Comparison of ENCODE assay signal across 8 mouse cellular contexts in the genomic region with DNA sequence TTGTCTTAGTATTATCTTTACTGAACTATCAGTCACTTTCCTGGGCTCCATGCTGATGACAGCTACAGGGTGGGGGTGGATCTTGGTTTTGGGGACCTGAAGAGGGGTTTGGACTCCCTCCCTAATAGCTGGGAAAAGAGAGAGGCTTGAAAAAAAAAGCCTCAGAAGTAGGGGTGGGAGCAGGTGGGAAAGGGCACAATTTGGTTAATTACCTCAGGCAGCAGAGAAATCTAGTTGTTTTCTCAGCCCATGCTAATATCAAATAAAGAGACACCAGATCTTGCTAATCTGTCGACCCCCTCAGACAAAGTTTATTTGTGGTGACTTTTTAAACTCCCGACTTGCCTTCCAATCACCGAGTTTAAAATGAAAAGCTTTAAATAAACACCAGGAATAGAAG. TPM values are rescaled to one million over a fixed set of nuclear protein-coding genes. Genes with fewer than 3 reads are reported as not detected.
DNase-seq lines count a peak whose midpoint lies in the region; ATAC-seq and TF ChIP-seq lines count a peak whose summit lies in the region.
"Had no signal": no experiment of that assay in that cellular context is flagged by ENCODE, and none has a peak within 500 bp of the region (broad histone marks: within the 10 kb centered on the region; RNA-seq: fewer than 3 reads in every experiment).

No protein-coding gene starts in this region.

- peaks cover 3% of the 10 kb centered on the region; the same call in 1 of the 2 replicates for H3K27me3 ChIP-seq in kidney, embryonic 16.5 days (ENCODE audit: insufficient read depth, low read length)
- peaks cover 12% of the 10 kb centered on the region; the same call in 1 of the 2 replicates for H3K27me3 ChIP-seq in forebrain, embryonic 14.5 days (replicated peaks; ENCODE audit: control insufficient read depth, insufficient read depth, low read length)
- no peaks in the 10 kb centered on the region for H3K27me3 ChIP-seq in limb, embryonic 12.5 days
- H3K27me3 ChIP-seq in neural tube, embryonic 15.5 days (replicated peaks), result peaks cover 11% of the 10 kb centered on the region
- H3K27me3 ChIP-seq in lung, postnatal 0 days (replicated peaks; ENCODE audit: insufficient read depth, low read length), result peaks cover 54% of the 10 kb centered on the region; the same call in 1 of the 2 replicates

- no peaks in the 10 kb centered on the region for H3K36me3 ChIP-seq in kidney, embryonic 16.5 days (ENCODE audit: insufficient read depth, low read length)
- H3K36me3 ChIP-seq in forebrain, embryonic 14.5 days (ENCODE audit: control insufficient read depth, insufficient read depth, low read length), result no peaks in the 10 kb centered on the region
- H3K36me3 ChIP-seq in limb, embryonic 12.5 days, result peaks cover 14% of the 10 kb centered on the region
- no peaks in the 10 kb centered on the region for H3K36me3 ChIP-seq in neural tube, embryonic 15.5 days
- H3K36me3 ChIP-seq in lung, postnatal 0 days (ENCODE audit: insufficient read depth, low read length), result no peaks in the 10 kb centered on the region

- ATAC-seq in kidney, embryonic 16.5 days (ENCODE audit: low FRiP score, low TSS enrichment), result no peak
- no peak for ATAC-seq in forebrain, embryonic 14.5 days
- no peak for ATAC-seq in limb, embryonic 12.5 days (ENCODE audit: insufficient number of reproducible peaks, insufficient read depth, low FRiP score, low TSS enrichment, low read depth)
- ATAC-seq in neural tube, embryonic 15.5 days (ENCODE audit: low FRiP score), result no peak
- no peak for ATAC-seq in lung, postnatal 0 days

- no peak for DNase-seq in kidney, postnatal 10 days
- peak; percentile 49 for DNase-seq in forebrain, embryonic 14.5 days (ENCODE audit: low spot score)
- no peak for DNase-seq in ovary, postnatal 10 days (ENCODE audit: low spot score)
- no peak for DNase-seq in lung, postnatal 0 days (ENCODE audit: low spot score)
- DNase-seq: spleen, adult 18-20 months had no signal

- peak overlapping the region; percentile 75 for H3K4me3 ChIP-seq in kidney, embryonic 16.5 days (ENCODE audit: low read length)
- peak overlapping the region; percentile 81 for H3K4me3 ChIP-seq in forebrain, embryonic 14.5 days (ENCODE audit: low read depth, low read length)
- H3K4me3 ChIP-seq in limb, embryonic 12.5 days (replicated peaks), result peak overlapping the region; percentile 100
- H3K4me3 ChIP-seq in neural tube, embryonic 15.5 days (replicated peaks), result no peak overlapping the region
- no peak overlapping the region for H3K4me3 ChIP-seq in lung, postnatal 0 days (ENCODE audit: low read depth, low read length)

- peak overlapping the region; percentile 39 for H3K27ac ChIP-seq in kidney, embryonic 16.5 days (ENCODE audit: low read length)
- H3K27ac ChIP-seq in forebrain, embryonic 14.5 days (ENCODE audit: low read depth, low read length), result no peak overlapping the region
- H3K27ac ChIP-seq in limb, embryonic 12.5 days, result peak overlapping the region; percentile 100
- H3K27ac ChIP-seq in neural tube, embryonic 15.5 days (replicated peaks), result no peak overlapping the region
- no peak overlapping the region for H3K27ac ChIP-seq in lung, postnatal 0 days (ENCODE audit: low read length)

- WGBS in kidney, embryonic 16.5 days, result 7% methylated on average over 3 of the region's 3 CpGs
- WGBS in forebrain, embryonic 14.5 days, result 0% methylated on average over 3 of the region's 3 CpGs
- WGBS in limb, embryonic 12.5 days, result 2% methylated on average over 3 of the region's 3 CpGs
- under 1% methylated on average over 3 of the region's 3 CpGs for WGBS in neural tube, embryonic 15.5 days
- WGBS in lung, postnatal 0 days, result 2% methylated on average over 3 of the region's 3 CpGs

- no peak for TF ChIP-seq CTCF in lung, postnatal 0 days (IDR thresholded peaks at IDR 0.05)

- H3K9ac ChIP-seq in kidney, embryonic 16.5 days (replicated peaks; ENCODE audit: low read length), result peak overlapping the region; percentile 42
- H3K9ac ChIP-seq in forebrain, embryonic 14.5 days (ENCODE audit: low read length), result peak overlapping the region; percentile 13; the same call in 1 of the 2 replicates
- H3K9ac ChIP-seq in limb, embryonic 12.5 days (replicated peaks), result peak overlapping the region; percentile 100
- no peak overlapping the region for H3K9ac ChIP-seq in neural tube, embryonic 15.5 days (replicated peaks)
- no peak overlapping the region for H3K9ac ChIP-seq in lung, postnatal 0 days (replicated peaks; ENCODE audit: low read depth)

- peak overlapping the region; percentile 72 for H3K4me2 ChIP-seq in kidney, embryonic 16.5 days (replicated peaks; ENCODE audit: low read depth, low read length)
- H3K4me2 ChIP-seq in forebrain, embryonic 14.5 days (ENCODE audit: low read length), result peak overlapping the region; percentile 90
- H3K4me2 ChIP-seq in limb, embryonic 12.5 days, result peak overlapping the region; percentile 71
- peak overlapping the region; percentile 95 for H3K4me2 ChIP-seq in neural tube, embryonic 15.5 days
- H3K4me2 ChIP-seq in lung, postnatal 0 days (replicated peaks; ENCODE audit: low read depth, low read length), result no peak overlapping the region

- peaks cover 27% of the 10 kb centered on the region for H3K4me1 ChIP-seq in kidney, embryonic 16.5 days (ENCODE audit: insufficient read depth, low read length)
- peaks cover 30% of the 10 kb centered on the region for H3K4me1 ChIP-seq in forebrain, embryonic 14.5 days (ENCODE audit: control insufficient read depth, insufficient read depth, low read length)
- peaks cover 33% of the 10 kb centered on the region for H3K4me1 ChIP-seq in limb, embryonic 12.5 days (replicated peaks)
- peaks cover 40% of the 10 kb centered on the region for H3K4me1 ChIP-seq in neural tube, embryonic 15.5 days
- no peaks in the 10 kb centered on the region for H3K4me1 ChIP-seq in lung, postnatal 0 days (ENCODE audit: insufficient read depth, low read depth, low read length)

- no peak for TF ChIP-seq EP300 in lung, postnatal 0 days (IDR thresholded peaks at IDR 0.05)

- no peaks in the 10 kb centered on the region for H3K9me3 ChIP-seq in kidney, embryonic 16.5 days (ENCODE audit: low read length)
- H3K9me3 ChIP-seq in forebrain, embryonic 14.5 days (replicated peaks; ENCODE audit: control insufficient read depth, low read length), result no peaks in the 10 kb centered on the region
- H3K9me3 ChIP-seq in limb, embryonic 12.5 days, result no peaks in the 10 kb centered on the region
- H3K9me3 ChIP-seq in neural tube, embryonic 15.5 days (replicated peaks), result no peaks in the 10 kb centered on the region
- no peaks in the 10 kb centered on the region for H3K9me3 ChIP-seq in lung, postnatal 0 days (ENCODE audit: low read length)

RNA-seq across cellular contexts. Expression of gene Gas1, which starts 4.0 kb away (rescaled TPM):
- polyA plus RNA-seq in kidney, embryonic 16.5 days (2015; fragmentation: Nextera tagmentation; extraction: Ambion mirVana), result 55.0 and 58.4 TPM in 2 replicates
- 30.5 and 40.6 TPM in 2 replicates for polyA plus RNA-seq in forebrain, embryonic 14.5 days (2014; fragmentation: Nextera tagmentation; extraction: Ambion mirVana)
- 318 and 346 TPM in 2 replicates for polyA plus RNA-seq in limb, embryonic 12.5 days (2016; fragmentation: Nextera tagmentation; extraction: Ambion mirVana)
- 16.2 and 26.7 TPM in 2 replicates for polyA plus RNA-seq in neural tube, embryonic 15.5 days (2015; fragmentation: Nextera tagmentation; extraction: Ambion mirVana)
- polyA plus RNA-seq in lung, postnatal 0 days (2015; fragmentation: Nextera tagmentation; extraction: Ambion mirVana), result 20.3 and 22.5 TPM in 2 replicates

Comparison
In these comparisons a context has a peak if more than half of its experiments do, and no peak if none do; other contexts are left out.
1. H3K27ac ChIP-seq: peak in kidney, embryonic 16.5 days (single experiment) and limb, embryonic 12.5 days (single experiment); none in forebrain, embryonic 14.5 days (single experiment), neural tube, embryonic 15.5 days (single experiment) and lung, postnatal 0 days (single experiment).
2. H3K4me3 ChIP-seq: peak in kidney, embryonic 16.5 days (single experiment), forebrain, embryonic 14.5 days (single experiment) and limb, embryonic 12.5 days (single experiment); none in neural tube, embryonic 15.5 days (single experiment) and lung, postnatal 0 days (single experiment).
3. H3K9ac ChIP-seq: peak in kidney, embryonic 16.5 days (single experiment), forebrain, embryonic 14.5 days (single experiment) and limb, embryonic 12.5 days (single experiment); none in neural tube, embryonic 15.5 days (single experiment) and lung, postnatal 0 days (single experiment).